Mouse (Mus musculus) naive thymus-derived CD4-positive, alpha-beta T cell, adult 2 months (primary cell): Measurements from ENCODE around the gene Jmjd4.

Experiments used
- DNase-seq: peaks from one replicate; pipeline ENCODE4 v3.0.0-alpha.2; 2011; ENCODE audit warnings: low read depth

Gene Jmjd4

GRCm38 (mm10) chr11:59471413-59472325, 21.8 kb downstream of the Jmjd4 start:
- DNase-seq, result peak; percentile 31

- DNase-seq, result peak; percentile 89
These were observed 22.5 kb downstream of the Jmjd4 start, which contains the start of gene Zfp867 for GRCm38 (mm10) chr11:59472326-59472677. Gene Zfp867, minus strand, starts transcription at chr11:59472474.

- no peak for DNase-seq
These were observed 27.4 kb downstream of the Jmjd4 start for GRCm38 (mm10) chr11:59477240-59477639.

- peak; percentile 73 for DNase-seq
These were observed 33.4 kb downstream of the Jmjd4 start for GRCm38 (mm10) chr11:59483212-59483611.

GRCm38 (mm10) chr11:59485641-59486040, 35.8 kb downstream of the Jmjd4 start:
- DNase-seq, result no peak

- DNase-seq, result no peak
These were observed 36.4 kb downstream of the Jmjd4 start for GRCm38 (mm10) chr11:59486222-59486621.

GRCm38 (mm10) chr11:59496672-59497310, 46.9 kb downstream of the Jmjd4 start:
- DNase-seq, result no peak

GRCm38 (mm10) chr11:59497747-59498146, 47.9 kb downstream of the Jmjd4 start:
- no peak for DNase-seq

GRCm38 (mm10) chr11:59501978-59502700, 52.3 kb downstream of the Jmjd4 start:
- no peak for DNase-seq

- peak; percentile 70 for DNase-seq
These were observed 55.5 kb downstream of the Jmjd4 start for GRCm38 (mm10) chr11:59505351-59505838.

GRCm38 (mm10) chr11:59505839-59506712, 56.2 kb downstream of the Jmjd4 start:
- DNase-seq, result peak; percentile 81

GRCm38 (mm10) chr11:59506713-59507074, 56.8 kb downstream of the Jmjd4 start:
- no peak for DNase-seq
